In genomic region chr19:42529992-42530437, GRCm38 (mm10) we compare ENCODE assay signal across 10 mouse cellular contexts. TPM values are rescaled to one million over a fixed set of nuclear protein-coding genes. Genes with fewer than 3 reads are reported as not detected.
DNase-seq lines count a peak whose midpoint lies in the region; ATAC-seq and TF ChIP-seq lines count a peak whose summit lies in the region.
"Had no signal": no experiment of that assay in that cellular context is flagged by ENCODE, and none has a peak within 500 bp of the region (broad histone marks: within the 10 kb centered on the region; RNA-seq: fewer than 3 reads in every experiment).

No protein-coding gene starts in this region.

- no peak overlapping the region for H3K9ac ChIP-seq in liver, adult 2 months (ENCODE audit: low read depth, low read length)
- H3K9ac ChIP-seq in hindbrain, embryonic 16.5 days (ENCODE audit: low read depth, low read length): no peak overlapping the region
- H3K9ac ChIP-seq: hindbrain, embryonic 15.5 days had no signal

- H3K27me3 ChIP-seq in liver, adult 2 months (ENCODE audit: control insufficient read depth, insufficient read depth, low read length): no peaks in the 10 kb centered on the region
- no peaks in the 10 kb centered on the region for H3K27me3 ChIP-seq in midbrain, embryonic 10.5 days (ENCODE audit: low read depth, poor library complexity, severe bottlenecking)
- H3K27me3 ChIP-seq in hindbrain, embryonic 16.5 days (replicated peaks; ENCODE audit: control insufficient read depth, insufficient read depth, low read length): no peaks in the 10 kb centered on the region
- H3K27me3 ChIP-seq: hindbrain, embryonic 15.5 days had no signal

- H3K79me2 ChIP-seq in liver, adult 2 months (ENCODE audit: control insufficient read depth, insufficient read depth, low read length): peaks cover 20% of the 10 kb centered on the region

- H3K27ac ChIP-seq in liver, adult 2 months (replicated peaks; ENCODE audit: insufficient read depth, low read depth, low read length): peak overlapping the region; percentile 66
- H3K27ac ChIP-seq in midbrain, embryonic 10.5 days (replicated peaks): no peak overlapping the region
- no peak overlapping the region for H3K27ac ChIP-seq in hindbrain, embryonic 16.5 days (ENCODE audit: low read depth, low read length)
- H3K27ac ChIP-seq: hindbrain, embryonic 15.5 days had no signal

- H3K36me3 ChIP-seq in liver, adult 2 months (ENCODE audit: control insufficient read depth, insufficient read depth, low read length): no peaks in the 10 kb centered on the region
- no peaks in the 10 kb centered on the region for H3K36me3 ChIP-seq in midbrain, embryonic 10.5 days
- H3K36me3 ChIP-seq in hindbrain, embryonic 16.5 days (ENCODE audit: control insufficient read depth, insufficient read depth, low read length): no peaks in the 10 kb centered on the region
- H3K36me3 ChIP-seq: hindbrain, embryonic 15.5 days had no signal

- no peak overlapping the region for H3K4me2 ChIP-seq in hindbrain, embryonic 16.5 days (ENCODE audit: low read length)
- H3K4me2 ChIP-seq: hindbrain, embryonic 15.5 days had no signal

- H3K4me1 ChIP-seq in liver, adult 2 months (ENCODE audit: control insufficient read depth, insufficient read depth, low read length): peaks cover 18% of the 10 kb centered on the region
- H3K4me1 ChIP-seq in midbrain, embryonic 10.5 days: no peaks in the 10 kb centered on the region
- H3K4me1 ChIP-seq in hindbrain, embryonic 16.5 days (ENCODE audit: control insufficient read depth, insufficient read depth, low read depth, low read length): no peaks in the 10 kb centered on the region
- H3K4me1 ChIP-seq: hindbrain, embryonic 15.5 days had no signal

- no peak overlapping the region for H3K4me3 ChIP-seq in liver, adult 2 months (ENCODE audit: insufficient read depth, low read depth, low read length)
- H3K4me3 ChIP-seq in midbrain, embryonic 10.5 days: no peak overlapping the region
- no peak overlapping the region for H3K4me3 ChIP-seq in hindbrain, embryonic 16.5 days (ENCODE audit: low read length)
- H3K4me3 ChIP-seq: hindbrain, embryonic 15.5 days had no signal

- no peak for TF ChIP-seq CTCF in liver, adult 2 months (IDR thresholded peaks at IDR 0.05; ENCODE audit: low read depth, low read length)

- no peak for ATAC-seq in hindbrain, embryonic 16.5 days

- peak; percentile 20 for DNase-seq in gastrocnemius, postnatal 10 days
- no peak for DNase-seq in gastrocnemius, adult 18-20 months (ENCODE audit: low spot score)
- peak; percentile 18 to 21 for DNase-seq in lung, adult 18-20 months
- no peak for DNase-seq in lung, postnatal 14 days
- DNase-seq in liver, adult 2 months (ENCODE audit: extremely low read depth, low read depth, low spot score): peak; percentile 96
- peak; percentile 41 for DNase-seq in skeletal muscle tissue, adult 2 months (ENCODE audit: low read depth, low spot score)
- no peak for DNase-seq in midbrain, embryonic 10.5 days (ENCODE audit: low spot score)
- DNase-seq: cerebellum, adult 18-20 months had no signal

- 5% methylated on average over 9 of the region's 9 CpGs for WGBS in liver, adult 2 months
- WGBS in midbrain, embryonic 10.5 days: 75% methylated on average over 9 of the region's 9 CpGs
- 65% methylated on average over 9 of the region's 9 CpGs for WGBS in hindbrain, embryonic 16.5 days

- H3K9me3 ChIP-seq in midbrain, embryonic 10.5 days (replicated peaks): no peaks in the 10 kb centered on the region
- H3K9me3 ChIP-seq in hindbrain, embryonic 16.5 days (ENCODE audit: control insufficient read depth, low read length): no peaks in the 10 kb centered on the region
- H3K9me3 ChIP-seq: hindbrain, embryonic 15.5 days had no signal

- TF ChIP-seq POLR2A in liver, adult 2 months (IDR thresholded peaks at IDR 0.05; ENCODE audit: extremely low read depth, insufficient read depth, low read length): no peak

RNA-seq across cellular contexts. Expression of gene R3hcc1l, which starts 11.5 kb away (rescaled TPM):
- 10 to 100 TPM; 12.3 to 13.7 TPM for total RNA-seq in gastrocnemius, postnatal 10 days (2021)
- 10 to 100 TPM; 12.1 to 12.3 TPM for total RNA-seq in gastrocnemius, adult 18-20 months (2021)
- 11.9 and 14.7 TPM in 2 replicates for total RNA-seq in liver, adult 2 months (2014; rRNA removed)
- 2.4 TPM in 2 replicates for polyA plus RNA-seq in liver, adult 2 months (2012; rRNA removed)
- polyA plus RNA-seq in midbrain, embryonic 10.5 days (2016; fragmentation: Nextera tagmentation; extraction: Ambion mirVana): 23.3 and 23.7 TPM in 2 replicates
- 11.4 and 14.1 TPM in 2 replicates for polyA plus RNA-seq in hindbrain, embryonic 16.5 days (2015; fragmentation: Nextera tagmentation; extraction: Ambion mirVana)

Comparison
In these comparisons a context has a peak if more than half of its experiments do, and no peak if none do; other contexts are left out.
1. DNase-seq: peak in gastrocnemius, postnatal 10 days (single experiment), lung, adult 18-20 months (2 of 2), liver, adult 2 months (single experiment) and skeletal muscle tissue, adult 2 months (single experiment); none in gastrocnemius, adult 18-20 months (single experiment), lung, postnatal 14 days (single experiment) and midbrain, embryonic 10.5 days (single experiment).